Mouse (Mus musculus): ENCODE results near the gene Oxsr1. TPM values are rescaled to one million over a fixed set of nuclear protein-coding genes. Genes with fewer than 3 reads are reported as not detected.
"Not testable (repeated sequence)": the region's sequence is repeated elsewhere in the genome, so short reads cannot be mapped to it uniquely, and the experiment has no call there.

Oxsr1 gene
- polyA plus RNA-seq, 1 experiment, result 38.1 TPM

GRCm38 (mm10) chr9:119220249-119220648 lies 102.0 kb downstream of the Oxsr1 start:
- DNase-seq (ENCODE audit: low spot score), result no peak

DNA sequence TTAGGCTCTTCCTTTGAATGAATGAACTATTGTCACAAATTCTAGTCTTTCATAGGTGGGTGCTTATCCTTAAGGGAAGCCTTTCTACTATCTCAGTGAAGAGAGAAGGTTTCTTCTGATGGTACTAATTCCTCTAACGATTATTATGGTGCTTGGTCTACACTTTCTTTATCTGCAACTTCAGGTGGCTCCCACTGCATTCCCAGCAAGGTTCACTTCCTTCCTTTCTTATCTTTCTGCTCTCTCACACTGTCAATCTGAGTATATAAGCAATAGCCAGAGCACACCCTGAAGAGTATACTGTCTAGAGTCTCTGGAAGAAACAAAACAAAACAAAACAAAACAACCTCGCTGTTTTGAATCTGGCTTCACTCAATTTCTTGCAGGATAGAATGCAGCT lies 102.6 kb downstream of the Oxsr1 start:
- no peak for DNase-seq (ENCODE audit: low spot score)

DNA sequence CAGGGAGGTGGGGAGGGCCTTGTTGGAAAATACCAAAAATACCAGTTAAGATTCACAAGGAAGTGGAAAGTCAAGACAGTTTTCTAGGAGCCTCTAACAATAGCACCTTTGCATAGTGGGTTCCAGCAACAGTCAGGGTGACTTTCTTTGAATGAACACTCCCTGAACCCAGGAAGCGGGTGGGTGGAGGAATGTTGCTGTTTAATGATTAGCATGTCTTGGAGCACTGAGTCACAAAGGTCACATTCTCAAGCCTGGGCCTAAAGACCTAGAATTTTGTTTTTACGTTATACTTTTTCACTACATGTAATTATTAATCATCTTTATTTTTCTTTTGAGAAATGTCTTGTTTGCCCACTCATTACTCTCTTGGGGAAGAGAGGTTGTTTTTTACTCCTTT lies 106.9 kb downstream of the Oxsr1 start:
- not testable (repeated sequence) for DNase-seq (ENCODE audit: low spot score)

GRCm38 (mm10) chr9:119214601-119215000 lies 107.6 kb downstream of the Oxsr1 start:
- no peak for DNase-seq (ENCODE audit: low spot score)

GRCm38 (mm10) chr9:119212996-119213395 lies 109.2 kb downstream of the Oxsr1 start:
- DNase-seq (ENCODE audit: low spot score), result no peak

GRCm38 (mm10) chr9:119208998-119209397 lies 113.2 kb downstream of the Oxsr1 start, which contains the start of gene Slc22a13:
TSS of gene Slc22a13 (minus strand) at chr9:119209098.
- no peak for DNase-seq (ENCODE audit: low spot score)

GRCm38 (mm10) chr9:119207113-119207512 lies 115.1 kb downstream of the Oxsr1 start:
- DNase-seq (ENCODE audit: low spot score), result no peak

GRCm38 (mm10) chr9:119206666-119207065 lies 115.6 kb downstream of the Oxsr1 start:
- DNase-seq (ENCODE audit: low spot score), result no peak

GRCm38 (mm10) chr9:119205756-119206155 lies 116.5 kb downstream of the Oxsr1 start:
- no peak for DNase-seq (ENCODE audit: low spot score)

GRCm38 (mm10) chr9:119203617-119204016 lies 118.6 kb downstream of the Oxsr1 start:
- no peak for DNase-seq (ENCODE audit: low spot score)

DNA sequence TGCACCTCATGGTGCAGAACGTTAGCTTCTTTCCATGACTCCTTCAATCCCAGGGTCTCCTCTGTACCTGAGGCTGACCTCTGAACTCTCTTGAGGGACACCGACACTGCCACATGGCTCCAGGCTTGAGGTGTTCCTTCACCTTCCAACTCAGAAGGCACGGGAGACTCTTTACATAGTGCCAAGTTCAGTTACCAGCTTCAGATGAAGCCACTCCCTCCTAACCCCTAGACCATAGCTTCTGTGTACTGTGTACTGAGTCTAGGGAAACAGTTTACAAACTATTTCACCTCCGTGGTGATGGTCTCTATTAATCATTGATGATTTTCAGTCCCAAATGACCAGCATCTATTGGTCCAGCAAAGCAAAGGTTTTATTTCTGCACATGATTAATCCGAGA lies 120.6 kb downstream of the Oxsr1 start:
- DNase-seq (ENCODE audit: low spot score), result no peak

DNA sequence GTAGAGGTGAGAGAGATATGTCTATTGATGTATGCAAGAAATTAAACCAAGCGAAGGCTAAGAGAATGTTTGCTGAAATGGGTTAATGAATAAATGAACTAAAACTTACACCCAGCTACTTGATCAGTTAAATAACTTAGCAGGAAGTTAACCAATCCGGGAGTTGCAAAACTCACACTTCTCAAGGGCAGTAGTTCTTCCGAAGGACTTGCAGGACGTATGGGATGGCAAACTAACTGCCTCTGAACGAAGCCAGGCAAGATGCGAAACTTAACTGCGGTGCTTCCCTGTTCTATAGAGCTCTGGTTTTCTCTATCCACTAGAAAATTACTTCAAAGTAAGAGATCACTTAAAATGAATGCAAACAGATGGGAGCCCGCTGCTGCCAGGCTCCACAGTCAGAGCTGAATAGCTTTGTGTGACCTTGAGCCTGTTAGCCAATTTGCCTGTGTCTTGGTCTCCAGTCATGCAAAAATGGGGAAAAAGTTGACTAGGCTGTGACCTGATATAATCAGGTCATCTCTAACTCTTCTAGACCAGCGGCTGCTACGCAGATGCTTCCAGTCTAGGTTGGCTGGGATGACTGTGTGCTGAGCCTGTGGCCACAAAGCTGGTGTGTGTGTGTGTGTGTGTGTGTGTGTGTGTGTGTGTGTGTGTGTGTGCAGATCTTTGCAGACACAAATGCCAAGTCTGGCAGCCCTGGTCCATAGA lies 122.9 kb downstream of the Oxsr1 start:
- no peak for DNase-seq (ENCODE audit: low spot score)

- DNase-seq (ENCODE audit: low spot score), result peak; percentile 67
Measured at GRCm38 (mm10) chr9:119192202-119192990, 129.8 kb downstream of the Oxsr1 start.

Other genes starting within 250 kb of the Oxsr1 start
- gene Plcd1, start 228.9 kb downstream of the Oxsr1 start, polyA plus RNA-seq (2012; rRNA removed), result 72.3 and 76.4 TPM in 2 replicates
- 3.2 and 4.2 TPM in 2 replicates for gene Dlec1, start 219.9 kb downstream of the Oxsr1 start, polyA plus RNA-seq (2012; rRNA removed)
- gene Acaa1b, start 165.3 kb downstream of the Oxsr1 start, polyA plus RNA-seq (2012; rRNA removed), result 206 and 222 TPM in 2 replicates
- gene Gm47289, start 163.3 kb downstream of the Oxsr1 start, polyA plus RNA-seq (2012; rRNA removed), result 0.03 and 0.07 TPM in 2 replicates
- 0.04 and 0.07 TPM in 2 replicates for gene Slc22a13, start 113.3 kb downstream of the Oxsr1 start, polyA plus RNA-seq (2012; rRNA removed)
- gene Acaa1a, start 17.2 kb upstream of the Oxsr1 start, polyA plus RNA-seq (2012; rRNA removed), result 144 and 173 TPM in 2 replicates
- 19.4 and 22.4 TPM in 2 replicates for gene Myd88, start 19.0 kb upstream of the Oxsr1 start, polyA plus RNA-seq (2012; rRNA removed)
- gene Xylb, start 35.0 kb upstream of the Oxsr1 start, polyA plus RNA-seq (2012; rRNA removed), result 1.4 and 1.6 TPM in 2 replicates
- gene Slc22a14, start 43.1 kb upstream of the Oxsr1 start, polyA plus RNA-seq (2012; rRNA removed), result 0.16 and 0.40 TPM in 2 replicates
- 2.3 and 3.7 TPM in 2 replicates for gene Acvr2b, start 79.7 kb upstream of the Oxsr1 start, polyA plus RNA-seq (2012; rRNA removed)
- 4.8 and 5.7 TPM in 2 replicates for gene Exog, start 122.5 kb upstream of the Oxsr1 start, polyA plus RNA-seq (2012; rRNA removed)